Mouse (Mus musculus) neural tube, embryonic 12.5 days (tissue): Measurements from ENCODE around the gene Psmb5. TPM values are rescaled to one million over a fixed set of nuclear protein-coding genes. Genes with fewer than 3 reads are reported as not detected.

Experiments used
- ATAC-seq: fragments of 200-750 bp; cut with Nextera tagmentation; 2 replicates; pipeline ENCODE4 v1.8.0; 2017; ENCODE audit warnings: low read depth, mild to moderate bottlenecking, moderate TSS enrichment, moderate library complexity; ENCODE audit not compliant: low FRiP score
- H3K27ac ChIP-seq: fragments of 300-500 bp; sonication (generic); 2 replicates; pipeline ENCODE4 v1.5.1; 2016
- H3K27me3 ChIP-seq: fragments of 300-500 bp; sonication (generic); replicated peaks from 2 replicates; pipeline ENCODE4 v1.6.1; 2016; ENCODE audit warnings: mild to moderate bottlenecking
- H3K36me3 ChIP-seq: fragments of 300-500 bp; sonication (generic); 2 replicates; pipeline ENCODE4 v1.6.1; 2016; ENCODE audit warnings: mild to moderate bottlenecking
- H3K4me1 ChIP-seq: fragments of 300-500 bp; sonication (generic); 2 replicates; pipeline ENCODE4 v1.6.1; 2016
- H3K4me2 ChIP-seq: fragments of 300-500 bp; sonication (generic); replicated peaks from 2 replicates; pipeline ENCODE4 v1.6.1; 2016; ENCODE audit warnings: mild to moderate bottlenecking
- H3K4me3 ChIP-seq: fragments of 300-500 bp; sonication (generic); 2 replicates; pipeline ENCODE4 v1.5.1; 2016
- H3K9ac ChIP-seq: fragments of 300-500 bp; sonication (generic); 2 replicates; pipeline ENCODE4 v1.6.1; 2016; ENCODE audit warnings: mild to moderate bottlenecking
- H3K9me3 ChIP-seq: fragments of 300-500 bp; sonication (generic); 2 replicates; pipeline ENCODE4 v1.6.1; 2016; ENCODE audit warnings: mild to moderate bottlenecking
- WGBS: fragments of 180-500 bp; shearing (Covaris S2); methylation state at CpG from one replicate; pipeline ENCODE4 v1.1.7; 2016; 5-methylcytosine and 5-hydroxymethylcytosine counted together
- polyA plus RNA-seq: library from polyadenylated mRNA; unstranded; fragments of >200 nt; fragmentation: Nextera tagmentation; extraction: Ambion mirVana; gene quantifications from 2 replicates; pipeline ENCODE4 v1.2.1, GENCODE M21; 2016

The Psmb5 gene
- polyA plus RNA-seq, 1 experiment from 2014 or later = 404 TPM

GRCm38 (mm10) chr14:54603686-54604085, 14.1 kb downstream of the Psmb5 start:
- no peak overlapping the region for H3K9ac ChIP-seq
- peak overlapping the region; percentile 62; the same call in 1 of the 2 replicates for H3K4me3 ChIP-seq
- H3K27ac ChIP-seq = peak overlapping the region; percentile 20; the same call in 1 of the 2 replicates
- no peaks in the 10 kb centered on the region for H3K4me1 ChIP-seq
- no peaks in the 10 kb centered on the region for H3K36me3 ChIP-seq
- ATAC-seq = no peak
- no peaks in the 10 kb centered on the region for H3K9me3 ChIP-seq
- H3K4me2 ChIP-seq = peak overlapping the region; percentile 53
- H3K27me3 ChIP-seq = no peaks in the 10 kb centered on the region
- 85% methylated on average over 8 of the region's 8 CpGs for WGBS

- Histone ChIP-seq H3K4me2 (peak overlapping the region; percentile 53), H3K27me3 (no peaks in the 10 kb centered on the region), H3K36me3 (no peaks in the 10 kb centered on the region), H3K4me3 (peak overlapping the region; percentile 62), H3K27ac (peak overlapping the region; percentile 78), H3K9me3 (no peaks in the 10 kb centered on the region), H3K4me1 (no peaks in the 10 kb centered on the region), H3K9ac (peak overlapping the region; percentile 78)
- ATAC-seq = peak; percentile 99
- WGBS = under 1% methylated on average over 46 of the region's 46 CpGs
These were observed 14.7 kb downstream of the Psmb5 start for GRCm38 (mm10) chr14:54603038-54603654.

GRCm38 (mm10) chr14:54602613-54603012, 15.2 kb downstream of the Psmb5 start:
- Histone ChIP-seq H3K9me3 (no peaks in the 10 kb centered on the region), H3K4me2 (peak overlapping the region; percentile 53), H3K27ac (no peak overlapping the region), H3K4me3 (peak overlapping the region; percentile 62), H3K36me3 (no peaks in the 10 kb centered on the region), H3K9ac (no peak overlapping the region), H3K27me3 (no peaks in the 10 kb centered on the region), H3K4me1 (no peaks in the 10 kb centered on the region)
- WGBS = 42% methylated on average over 4 of the region's 4 CpGs
- ATAC-seq = peak; percentile 42; the same call in 1 of the 2 replicates

GRCm38 (mm10) chr14:54601601-54602000, 16.2 kb downstream of the Psmb5 start:
- WGBS = 90% methylated on average over 2 of the region's 2 CpGs
- Histone ChIP-seq H3K27ac (no peak overlapping the region), H3K4me1 (no peaks in the 10 kb centered on the region), H3K9me3 (no peaks in the 10 kb centered on the region), H3K27me3 (no peaks in the 10 kb centered on the region), H3K4me3 (no peak overlapping the region), H3K4me2 (no peak overlapping the region), H3K36me3 (no peaks in the 10 kb centered on the region), H3K9ac (no peak overlapping the region)
- ATAC-seq = no peak

GRCm38 (mm10) chr14:54597084-54597483, 20.7 kb downstream of the Psmb5 start:
- no peaks in the 10 kb centered on the region for H3K9me3 ChIP-seq
- no peak for ATAC-seq
- WGBS = 78% methylated on average over 7 of the region's 7 CpGs
- H3K9ac ChIP-seq = no peak overlapping the region
- no peak overlapping the region for H3K27ac ChIP-seq
- no peaks in the 10 kb centered on the region for H3K27me3 ChIP-seq
- H3K4me2 ChIP-seq = no peak overlapping the region
- peaks cover 15% of the 10 kb centered on the region for H3K36me3 ChIP-seq
- H3K4me1 ChIP-seq = peaks cover 10% of the 10 kb centered on the region; the same call in 1 of the 2 replicates
- H3K4me3 ChIP-seq = no peak overlapping the region

GRCm38 (mm10) chr14:54594631-54595414, 23.0 kb downstream of the Psmb5 start:
- Histone ChIP-seq H3K27ac (no peak overlapping the region), H3K4me2 (no peak overlapping the region), H3K27me3 (no peaks in the 10 kb centered on the region), H3K4me1 (peaks cover 10% of the 10 kb centered on the region; the same call in 1 of the 2 replicates), H3K9me3 (no peaks in the 10 kb centered on the region), H3K36me3 (peaks cover 21% of the 10 kb centered on the region), H3K4me3 (no peak overlapping the region), H3K9ac (no peak overlapping the region)
- ATAC-seq = no peak
- WGBS = 69% methylated on average over 28 of the region's 28 CpGs

- no peaks in the 10 kb centered on the region for H3K27me3 ChIP-seq
- no peak overlapping the region for H3K4me2 ChIP-seq
- ATAC-seq = no peak
- H3K36me3 ChIP-seq = peaks cover 21% of the 10 kb centered on the region
- no peak overlapping the region for H3K9ac ChIP-seq
- 93% methylated on average over 3 of the region's 3 CpGs for WGBS
- no peak overlapping the region for H3K27ac ChIP-seq
- peaks cover 10% of the 10 kb centered on the region; the same call in 1 of the 2 replicates for H3K4me1 ChIP-seq
- H3K9me3 ChIP-seq = no peaks in the 10 kb centered on the region
- no peak overlapping the region for H3K4me3 ChIP-seq
These were observed 23.8 kb downstream of the Psmb5 start for GRCm38 (mm10) chr14:54594055-54594454.

- Histone ChIP-seq H3K36me3 (peaks cover 21% of the 10 kb centered on the region), H3K4me3 (no peak overlapping the region), H3K9me3 (no peaks in the 10 kb centered on the region), H3K27me3 (no peaks in the 10 kb centered on the region), H3K4me2 (no peak overlapping the region), H3K27ac (peak overlapping the region; percentile 29; the same call in 1 of the 2 replicates), H3K9ac (no peak overlapping the region), H3K4me1 (peaks cover 10% of the 10 kb centered on the region; the same call in 1 of the 2 replicates)
- ATAC-seq = peak; percentile 44; the same call in 1 of the 2 replicates
- 57% methylated on average over 10 of the region's 10 CpGs for WGBS
These were observed 25.4 kb downstream of the Psmb5 start for GRCm38 (mm10) chr14:54592319-54592934.

GRCm38 (mm10) chr14:54591056-54591455, 26.8 kb downstream of the Psmb5 start:
- no peak overlapping the region for H3K9ac ChIP-seq
- H3K36me3 ChIP-seq = peaks cover 21% of the 10 kb centered on the region
- no peaks in the 10 kb centered on the region for H3K27me3 ChIP-seq
- H3K27ac ChIP-seq = no peak overlapping the region
- ATAC-seq = no peak
- WGBS = 91% methylated on average over 16 of the region's 16 CpGs
- no peaks in the 10 kb centered on the region for H3K9me3 ChIP-seq
- peaks cover 10% of the 10 kb centered on the region; the same call in 1 of the 2 replicates for H3K4me1 ChIP-seq
- H3K4me2 ChIP-seq = no peak overlapping the region
- no peak overlapping the region for H3K4me3 ChIP-seq

- H3K9me3 ChIP-seq = no peaks in the 10 kb centered on the region
- ATAC-seq = 0 out of 2 replicates have a peak, but pooled peaks have one; percentile 17
- WGBS = 46% methylated on average over 7 of the region's 7 CpGs
These were observed 34.0 kb downstream of the Psmb5 start for GRCm38 (mm10) chr14:54583681-54584338.

GRCm38 (mm10) chr14:54582536-54582935, 35.3 kb downstream of the Psmb5 start:
- Histone ChIP-seq H3K4me1 (0 out of 2 replicates have a peak, but pooled peaks cover 8% of the 10 kb centered on the region), H3K4me3 (no peak overlapping the region), H3K9ac (no peak overlapping the region), H3K36me3 (peaks cover 16% of the 10 kb centered on the region; the same call in 1 of the 2 replicates), H3K4me2 (no peak overlapping the region), H3K27ac (no peak overlapping the region), H3K27me3 (no peaks in the 10 kb centered on the region), H3K9me3 (no peaks in the 10 kb centered on the region)
- no peak for ATAC-seq
- WGBS = 93% methylated on average over 9 of the region's 9 CpGs

More at GRCm38 (mm10) chr14:54583681-54584338, 34.0 kb downstream of the Psmb5 start:
- Histone ChIP-seq H3K4me2 (no peak overlapping the region), H3K4me1 (no peaks in the 10 kb centered on the region), H3K4me3 (no peak overlapping the region), H3K9ac (no peak overlapping the region), H3K27ac (no peak overlapping the region), H3K36me3 (peaks cover 16% of the 10 kb centered on the region; the same call in 1 of the 2 replicates), H3K27me3 (no peaks in the 10 kb centered on the region)
